Mouse (Mus musculus): ENCODE results near the gene Ccdc85c.

The Ccdc85c gene

DNA sequence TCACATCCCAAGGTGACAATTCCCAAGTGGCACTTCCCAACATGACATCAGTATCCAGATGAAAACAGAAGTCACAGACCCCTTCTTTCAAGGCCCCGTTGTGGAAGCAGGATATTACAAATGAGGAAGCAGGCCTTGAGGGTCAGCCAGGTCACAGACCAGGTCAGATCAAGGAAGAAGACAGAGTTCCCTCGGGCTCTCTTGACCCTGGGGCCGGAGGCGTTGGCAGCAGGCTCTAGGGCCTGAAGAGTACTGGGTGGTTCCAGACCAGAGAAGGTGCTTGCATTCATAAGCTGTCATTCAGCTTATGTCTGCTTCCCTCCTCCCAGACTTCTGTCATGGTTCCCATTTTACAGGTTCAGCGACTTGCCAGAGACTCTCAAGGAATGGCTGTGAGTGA lies 5.5 kb downstream of the Ccdc85c start:
- in situ Hi-C loops (cut with MseI, MboI) = no loop called here

DNA sequence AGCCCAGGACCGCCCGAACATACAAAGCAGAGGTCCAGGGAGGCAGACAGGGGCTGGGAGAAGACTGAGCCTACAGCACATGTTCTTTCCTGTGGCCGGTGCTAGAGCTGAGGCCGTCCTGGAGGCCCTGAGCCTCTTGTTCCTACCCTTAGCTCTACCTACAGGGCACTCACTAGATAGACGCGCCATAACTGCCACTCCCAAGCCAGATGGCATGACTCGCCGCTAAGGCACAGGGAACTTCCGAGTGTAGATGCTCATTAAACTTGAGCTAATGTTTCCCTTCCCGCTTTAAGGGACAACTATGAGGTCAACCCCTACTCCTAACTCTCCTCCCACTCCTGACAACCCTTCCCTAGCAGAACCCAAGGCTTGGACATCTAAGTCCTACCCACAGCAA lies 6.3 kb downstream of the Ccdc85c start:
- in situ Hi-C loops (cut with MseI, MboI) = no loop called here

DNA sequence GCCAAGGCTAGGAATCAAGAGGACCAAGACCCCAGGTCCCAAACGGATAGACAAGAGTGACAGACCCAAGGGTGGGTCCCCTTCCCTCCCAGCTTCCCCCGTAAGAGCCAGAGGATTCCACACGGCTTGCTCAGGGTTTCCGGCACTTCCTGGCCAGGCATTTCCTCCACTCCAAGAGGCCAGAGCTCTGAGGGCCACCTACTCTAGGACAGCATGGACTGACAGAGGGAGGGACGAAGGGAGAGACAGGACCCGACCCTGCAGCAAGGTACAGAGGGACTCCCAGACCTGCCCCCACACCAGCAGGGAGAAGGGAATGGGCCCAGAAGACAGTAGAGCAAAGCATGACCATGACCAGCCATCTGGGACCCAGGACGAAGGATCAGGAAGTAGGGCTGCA lies 7.6 kb downstream of the Ccdc85c start:
- in situ Hi-C loops (cut with MseI, MboI) = no loop called here

DNA sequence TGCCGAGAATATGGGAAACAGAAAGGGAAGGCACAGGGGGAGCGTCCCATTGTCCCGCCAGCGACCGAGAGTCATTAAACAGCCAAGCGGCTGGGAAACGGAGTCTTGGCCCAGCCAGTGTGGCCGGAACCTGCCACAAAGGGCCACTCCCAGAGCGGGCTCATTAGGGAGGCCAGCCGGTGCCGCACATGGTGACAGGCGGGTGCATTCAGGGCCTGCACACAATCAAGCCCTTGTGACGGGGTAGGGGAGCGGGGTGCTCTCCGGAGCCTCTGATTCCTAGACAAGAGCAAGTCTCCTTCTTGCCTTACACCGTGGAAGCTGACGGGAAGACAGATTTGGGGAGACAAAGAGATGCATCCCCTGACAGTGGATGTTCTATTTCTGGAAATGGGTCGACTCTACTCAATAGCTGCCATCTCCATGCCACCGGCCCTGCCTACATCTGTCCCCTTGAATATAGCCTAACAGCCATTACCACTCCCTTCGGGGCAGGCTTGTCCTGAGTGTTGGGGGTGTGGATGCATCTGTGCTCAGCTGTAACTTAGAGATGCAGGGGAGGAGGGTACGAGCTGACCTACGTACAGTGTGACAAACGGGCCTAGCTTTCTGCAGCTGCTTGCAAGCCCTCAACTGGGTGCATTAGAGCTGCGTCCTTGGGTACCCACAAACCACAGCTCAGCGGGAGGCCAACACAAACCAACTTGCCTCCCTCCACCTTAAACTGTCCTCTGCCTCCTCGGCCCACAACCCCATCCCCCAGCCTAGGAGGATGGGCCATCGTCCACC lies 9.2 kb downstream of the Ccdc85c start:
- in situ Hi-C loops (cut with MseI, MboI) = no loop called here

DNA sequence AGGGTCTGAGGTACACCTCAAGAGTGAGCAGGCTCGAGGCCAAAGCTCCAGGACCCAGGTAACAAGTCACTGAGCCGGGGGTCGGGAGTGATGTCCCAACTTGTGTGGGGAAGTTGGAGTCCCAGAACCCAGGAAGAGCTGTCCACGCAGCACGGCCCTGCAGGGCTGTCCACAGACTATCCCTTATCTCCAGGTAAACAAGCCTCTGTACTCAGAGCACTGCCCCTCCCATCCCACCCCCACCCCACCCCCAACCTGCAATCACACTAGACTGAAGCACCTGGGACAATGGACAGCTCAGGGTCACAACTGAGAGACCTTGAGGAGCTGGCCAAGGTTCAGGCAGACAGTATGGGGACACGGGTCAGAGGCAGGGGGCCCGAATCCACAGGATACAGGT lies 10.3 kb downstream of the Ccdc85c start:
- in situ Hi-C loops (cut with MseI, MboI) = no loop called here

DNA sequence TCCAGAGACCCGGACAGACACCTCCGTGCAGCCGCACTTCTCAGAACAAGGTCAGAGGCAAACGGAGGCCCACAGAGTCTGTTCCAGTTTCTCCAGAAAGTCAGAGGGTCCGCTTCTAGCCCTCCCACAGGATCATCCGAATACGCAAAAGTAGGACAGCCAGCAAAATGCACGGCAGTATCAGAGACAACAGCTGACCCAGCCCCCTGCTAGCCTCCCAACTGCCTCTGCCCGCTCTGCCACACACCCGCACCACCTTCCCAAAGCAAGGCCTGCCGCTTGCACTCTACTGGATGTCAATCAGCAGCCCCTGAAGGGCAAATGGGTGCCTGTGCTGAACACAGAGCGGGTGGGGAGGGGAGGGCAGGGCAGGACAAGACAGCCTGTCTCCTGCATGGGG lies 14.3 kb downstream of the Ccdc85c start:
- in situ Hi-C loops (cut with MseI, MboI) = no loop called here

DNA sequence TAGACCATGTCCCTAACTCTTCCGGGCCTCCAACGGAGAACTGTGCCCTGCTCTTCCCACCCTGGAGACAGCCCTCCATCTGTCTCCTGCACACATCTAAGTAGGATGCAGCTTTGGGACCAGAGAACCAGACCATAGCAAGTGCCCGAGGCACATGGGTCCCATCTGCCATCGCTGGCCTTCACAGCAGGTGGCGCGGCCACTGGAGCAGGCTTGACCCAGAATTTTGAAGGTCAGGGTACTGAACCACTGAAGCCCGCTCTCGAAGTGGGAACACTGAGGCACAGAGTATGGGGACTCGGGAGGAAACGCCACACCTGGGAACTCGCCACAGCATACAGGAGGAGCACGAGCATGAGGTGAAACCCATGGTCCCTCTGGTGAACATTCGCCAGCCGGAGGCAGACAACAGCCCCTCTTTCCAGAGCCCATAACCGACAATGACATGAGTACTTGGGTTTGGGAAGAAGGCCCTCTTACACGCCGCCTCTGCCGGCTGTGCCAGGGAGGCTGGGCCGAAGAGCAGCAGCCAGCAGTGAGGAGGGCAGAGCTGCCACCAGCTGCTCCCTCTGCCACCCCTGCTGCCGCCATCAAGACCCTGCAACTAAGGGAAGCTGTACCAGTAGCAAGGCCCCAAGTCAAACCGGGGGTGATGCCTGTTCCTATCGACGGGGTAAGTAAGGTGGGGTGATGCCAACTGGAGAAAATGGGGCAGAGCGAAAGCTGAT lies 15.7 kb downstream of the Ccdc85c start:
- in situ Hi-C loops (cut with MseI, MboI) = no loop called here

DNA sequence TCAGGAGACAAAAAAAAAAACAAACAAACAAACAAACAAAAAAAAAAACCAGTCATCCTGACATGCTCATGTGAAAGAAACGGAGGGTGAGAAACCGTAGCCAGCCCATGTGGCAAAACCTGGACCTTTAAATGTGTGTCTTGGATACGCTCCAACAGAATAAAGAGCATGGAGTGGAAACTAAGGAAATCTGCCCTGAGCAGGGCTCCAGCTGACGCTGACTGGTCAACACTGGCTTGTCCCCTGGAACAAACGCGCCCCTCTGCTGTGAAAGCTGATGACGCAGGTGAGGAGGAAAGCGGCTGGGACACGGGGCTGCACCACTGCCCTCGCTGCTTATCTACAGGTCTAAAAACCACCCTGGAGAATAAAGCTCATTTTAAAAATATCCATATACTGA lies 18.5 kb downstream of the Ccdc85c start:
- in situ Hi-C loops (cut with MseI, MboI) = no loop called here

DNA sequence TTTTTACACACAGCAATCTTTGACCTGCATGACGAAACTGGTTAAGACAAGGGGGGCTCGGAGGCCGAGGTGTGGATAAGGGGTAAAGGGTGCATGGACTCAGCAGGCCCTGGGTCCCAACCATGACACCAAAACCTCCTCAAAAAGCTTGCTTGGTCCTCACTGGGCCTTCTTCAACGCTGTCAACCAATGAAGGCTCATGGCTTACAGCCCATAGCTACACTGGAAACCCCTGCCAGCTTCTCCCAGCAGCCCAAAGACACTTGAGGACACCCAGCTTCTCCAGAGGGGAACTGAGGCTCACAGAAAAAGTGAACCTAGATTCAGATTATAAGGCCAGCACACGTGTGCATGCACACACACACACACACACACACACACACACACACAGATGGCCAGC lies 19.3 kb downstream of the Ccdc85c start:
- in situ Hi-C loops (cut with MseI, MboI) = no loop called here

DNA sequence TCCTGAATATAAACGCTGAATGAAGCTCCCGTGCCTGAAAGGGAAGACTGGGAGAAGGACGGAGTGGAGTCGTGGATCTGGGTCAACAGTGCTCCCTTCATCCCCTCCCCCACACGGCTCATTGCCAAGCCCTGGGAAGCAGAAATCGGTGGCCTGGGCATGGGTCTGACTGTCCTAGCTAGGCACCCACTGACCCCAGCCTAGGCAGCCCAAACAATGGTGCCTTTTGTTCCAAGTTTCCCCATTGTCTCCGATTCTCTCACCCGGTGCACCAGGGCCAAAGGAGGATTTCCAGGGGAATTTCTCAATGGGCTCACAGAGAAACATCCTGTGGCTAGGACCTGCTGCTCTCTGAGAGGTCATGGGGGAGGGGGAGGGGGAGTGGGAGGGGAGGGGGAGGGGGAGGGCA lies 19.7 kb downstream of the Ccdc85c start:
- in situ Hi-C loops (cut with MseI, MboI) = no loop called here

DNA sequence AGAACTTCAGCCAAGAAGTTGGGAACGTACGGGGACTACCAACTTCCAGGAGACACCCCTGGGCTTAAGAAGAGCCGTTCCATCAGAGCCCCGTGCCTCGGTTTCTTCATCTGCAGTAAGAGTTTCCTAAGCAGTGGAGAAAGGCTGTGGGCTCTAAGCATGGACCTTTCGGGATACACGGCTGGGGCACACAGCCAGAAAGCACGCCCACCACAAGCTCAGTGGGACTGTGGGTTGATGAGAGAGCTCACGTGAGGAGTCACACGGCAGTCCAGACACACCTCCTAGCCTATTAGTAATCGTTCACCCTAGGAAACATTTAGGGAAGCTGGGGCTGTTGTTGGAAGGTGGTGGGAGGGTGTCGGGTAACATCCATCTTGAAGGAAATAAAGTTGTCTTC lies 22.2 kb downstream of the Ccdc85c start:
- in situ Hi-C loops (cut with MseI, MboI) = no loop called here

DNA sequence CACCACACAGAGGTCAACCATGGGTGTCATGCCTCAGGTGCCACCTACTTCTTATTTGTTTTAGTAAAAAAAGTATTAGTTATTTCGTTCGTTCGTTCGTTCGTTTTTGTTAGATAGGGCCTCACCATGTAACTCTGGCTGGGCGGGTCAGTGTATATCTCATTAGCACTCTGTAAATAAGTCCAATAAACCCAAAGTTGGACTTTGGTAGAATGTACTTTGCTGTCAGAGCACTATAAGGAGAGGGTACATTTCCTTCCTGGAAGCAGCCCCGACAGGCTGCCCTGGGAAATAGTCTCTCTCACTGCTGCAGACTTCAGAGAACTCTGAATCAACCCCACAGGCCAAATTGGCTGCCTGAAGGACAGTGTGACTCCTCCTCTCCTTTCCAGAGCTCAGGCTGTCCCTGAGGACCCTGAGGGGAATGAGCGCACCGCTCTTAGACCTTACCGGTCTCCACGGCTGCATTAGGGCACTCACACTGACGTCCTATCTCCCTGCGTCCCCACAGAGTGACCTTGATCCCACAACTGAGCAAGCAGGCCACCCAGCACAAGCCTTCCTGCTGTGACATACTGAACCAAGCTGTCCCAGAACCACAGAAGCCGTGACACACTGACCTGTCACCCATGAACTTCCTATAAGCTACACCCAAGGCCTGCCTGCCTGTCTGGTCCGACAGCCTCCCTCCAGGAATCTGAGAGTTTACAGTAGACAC lies 23.2 kb downstream of the Ccdc85c start:
- in situ Hi-C loops (cut with MseI, MboI) = no loop called here

DNA sequence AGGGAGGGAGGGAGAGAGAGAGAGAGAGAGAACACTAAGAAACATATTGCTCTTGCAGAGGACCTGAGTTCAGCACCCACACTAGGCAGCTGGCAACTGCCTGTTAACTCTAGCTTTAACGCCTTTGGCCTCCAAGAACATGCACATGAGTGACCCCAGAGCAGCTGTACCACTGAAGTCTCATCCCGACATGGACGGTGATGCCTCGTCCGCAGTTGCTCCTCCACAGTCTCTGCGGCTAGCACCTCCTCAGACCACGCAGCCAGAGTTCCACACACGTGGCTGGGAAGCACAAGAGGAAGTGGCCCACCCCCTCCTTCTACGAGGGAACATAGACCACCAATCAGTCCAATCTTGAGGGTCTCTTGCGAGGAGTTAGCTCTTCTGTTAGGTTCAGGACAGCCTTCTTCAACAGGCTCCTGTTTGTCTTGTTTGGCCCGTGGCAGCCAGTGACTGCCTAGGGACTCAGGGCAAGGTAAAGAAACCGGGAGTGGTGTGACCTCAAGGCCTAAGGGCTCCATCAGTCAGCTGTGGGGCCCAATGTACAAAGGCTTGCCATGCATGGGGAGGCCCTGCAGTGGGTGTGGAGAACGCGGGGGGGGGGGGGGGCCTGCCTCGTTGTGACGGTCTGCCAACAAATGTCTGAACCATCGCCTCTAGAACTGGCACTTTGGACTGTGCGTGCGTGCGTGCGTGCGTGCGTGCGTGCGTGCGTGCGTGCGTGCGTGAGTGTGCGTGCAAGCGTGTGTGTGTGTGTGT lies 24.0 kb downstream of the Ccdc85c start:
- in situ Hi-C loops (cut with MseI, MboI) = no loop called here

DNA sequence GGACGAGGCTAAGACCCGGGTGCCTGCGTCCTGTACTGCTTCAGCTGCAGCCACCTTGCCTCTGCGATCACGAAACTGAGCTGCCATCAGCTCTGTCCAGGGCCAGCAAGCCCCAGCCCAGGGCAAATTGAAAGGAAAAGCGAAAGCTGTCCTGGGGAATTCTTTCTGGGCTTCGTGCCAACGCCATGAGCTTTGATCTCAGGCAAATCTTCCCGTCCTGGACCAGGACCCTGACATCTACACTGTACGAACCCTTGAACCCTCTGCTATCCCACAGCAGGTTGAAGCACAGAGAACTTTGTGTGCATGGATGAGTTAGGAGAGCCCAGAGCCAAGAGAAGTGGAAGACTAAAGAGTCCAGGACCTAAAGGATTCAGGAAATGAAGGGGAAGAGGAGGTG lies 25.7 kb downstream of the Ccdc85c start:
- in situ Hi-C loops (cut with MseI, MboI) = no loop called here

DNA sequence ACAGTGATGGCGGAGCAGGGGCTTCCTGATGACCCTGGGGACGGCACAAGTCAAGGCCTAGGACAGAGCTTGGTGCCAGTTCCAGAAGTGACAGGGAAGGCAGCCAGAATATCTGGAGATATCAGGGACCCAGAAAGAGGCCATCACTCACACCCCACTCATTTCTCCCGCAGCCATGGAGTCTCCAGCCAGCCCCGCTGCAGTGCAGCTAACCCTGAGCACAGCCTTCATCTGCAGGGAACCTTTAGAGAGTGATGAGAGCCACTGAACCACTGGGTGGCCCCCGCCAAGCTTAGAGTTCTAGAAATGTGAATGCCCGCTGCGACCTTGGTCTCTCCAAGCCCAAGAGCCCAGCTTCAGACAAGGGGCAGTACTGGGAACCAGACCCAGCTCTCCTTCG lies 26.2 kb downstream of the Ccdc85c start:
- in situ Hi-C loops (cut with MseI, MboI) = no loop called here

DNA sequence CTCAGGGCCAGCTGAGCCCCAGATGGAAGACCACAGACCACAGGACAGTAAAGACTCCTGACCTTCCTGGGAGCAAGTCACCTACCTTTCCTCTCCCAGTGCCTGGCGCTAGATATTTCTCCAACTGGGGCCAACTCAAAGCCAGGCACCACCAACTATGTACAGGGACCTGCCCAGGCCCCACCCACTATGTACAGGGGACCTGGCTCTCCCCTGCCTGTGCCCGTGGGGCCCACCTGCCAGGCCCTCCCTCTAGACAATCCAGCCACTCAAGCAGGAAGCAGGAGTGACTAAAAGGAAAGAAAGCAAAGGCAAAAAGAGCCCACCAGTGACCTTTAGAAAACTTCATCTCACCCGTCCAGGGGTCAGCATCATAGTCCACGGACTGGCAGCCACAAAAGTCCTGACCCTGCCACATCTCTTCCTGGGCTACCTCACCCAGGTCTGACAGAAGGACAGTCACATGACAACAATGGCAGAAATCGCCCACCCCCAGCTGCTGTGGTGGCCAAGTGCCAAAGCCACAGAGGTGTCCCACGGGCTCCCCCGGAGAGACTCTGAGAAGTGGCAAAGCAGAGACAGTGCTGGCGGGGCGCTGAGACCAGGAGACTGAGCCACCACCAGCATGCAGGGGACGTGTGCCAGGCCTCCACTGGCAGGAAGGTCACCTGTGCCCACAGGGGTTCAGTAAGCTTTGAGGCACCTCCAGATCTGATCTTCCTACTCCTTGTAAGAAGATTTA lies 28.3 kb downstream of the Ccdc85c start:
- in situ Hi-C loops (cut with MseI, MboI) = no loop called here

DNA sequence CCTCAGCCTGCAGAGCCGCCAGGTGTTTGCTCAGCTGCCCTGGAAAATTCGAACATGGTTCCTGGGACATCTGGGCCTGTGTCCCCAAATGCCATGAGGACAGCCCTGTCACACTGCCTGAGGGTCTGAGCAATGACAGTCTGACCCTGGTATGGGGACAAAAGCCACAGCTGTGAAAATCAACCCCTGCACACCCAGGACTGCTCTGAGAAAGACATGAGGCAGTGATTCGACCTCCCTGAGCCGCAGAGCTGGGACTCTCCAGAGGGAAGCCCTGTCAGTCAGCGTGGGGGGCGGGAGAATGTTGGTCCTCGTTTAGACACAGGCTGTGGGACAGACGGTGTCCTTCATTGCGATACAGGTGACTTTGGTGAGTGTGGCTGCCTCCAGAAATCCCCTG lies 29.6 kb downstream of the Ccdc85c start:
- in situ Hi-C loops (cut with MseI, MboI) = no loop called here

DNA sequence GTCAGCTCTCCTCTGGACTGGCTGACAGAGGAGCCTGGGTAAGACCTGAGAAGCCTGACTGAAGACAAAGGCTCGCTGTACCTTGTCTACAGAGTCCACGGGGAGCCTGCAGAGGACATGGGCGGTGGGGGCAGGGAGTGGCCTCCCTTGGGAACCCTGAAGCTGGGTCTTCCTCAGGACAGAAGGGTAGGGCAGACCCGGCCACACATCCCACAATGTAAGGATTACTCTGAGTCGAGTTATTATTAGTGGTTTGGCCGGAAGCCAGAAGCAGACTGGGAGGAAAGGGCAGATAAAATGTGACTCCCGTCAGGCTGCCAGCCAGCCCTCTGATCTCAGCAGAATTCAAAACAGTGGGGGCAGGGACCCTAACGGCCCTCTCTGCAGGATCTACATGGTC lies 30.4 kb downstream of the Ccdc85c start:
- in situ Hi-C loops (cut with MseI, MboI) = no loop called here

DNA sequence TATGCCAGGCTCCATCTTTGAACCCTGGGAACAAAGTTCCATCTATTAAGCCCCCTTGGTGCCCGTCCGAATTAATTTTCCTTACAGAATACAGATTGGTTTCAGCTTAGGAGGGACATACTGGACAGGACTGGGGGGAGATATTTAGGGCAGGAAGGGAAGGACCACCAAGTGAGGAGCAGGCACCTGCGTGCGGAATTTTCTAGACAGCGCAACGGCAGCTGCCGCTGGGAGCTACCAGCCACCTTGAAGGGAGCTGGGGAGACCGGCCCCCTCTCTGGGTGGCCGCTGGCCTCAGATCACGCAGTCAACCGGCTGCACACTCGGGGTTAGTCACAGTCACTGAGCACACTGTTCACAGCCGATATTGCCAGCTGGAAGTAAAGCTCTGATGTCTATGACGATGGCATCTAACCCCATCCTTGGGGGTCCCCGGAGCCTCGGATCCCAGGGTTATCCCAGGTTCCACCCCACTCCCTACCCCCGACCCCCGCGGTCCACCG lies 32.9 kb downstream of the Ccdc85c start:
- in situ Hi-C loops (cut with MseI, MboI) = no loop called here

DNA sequence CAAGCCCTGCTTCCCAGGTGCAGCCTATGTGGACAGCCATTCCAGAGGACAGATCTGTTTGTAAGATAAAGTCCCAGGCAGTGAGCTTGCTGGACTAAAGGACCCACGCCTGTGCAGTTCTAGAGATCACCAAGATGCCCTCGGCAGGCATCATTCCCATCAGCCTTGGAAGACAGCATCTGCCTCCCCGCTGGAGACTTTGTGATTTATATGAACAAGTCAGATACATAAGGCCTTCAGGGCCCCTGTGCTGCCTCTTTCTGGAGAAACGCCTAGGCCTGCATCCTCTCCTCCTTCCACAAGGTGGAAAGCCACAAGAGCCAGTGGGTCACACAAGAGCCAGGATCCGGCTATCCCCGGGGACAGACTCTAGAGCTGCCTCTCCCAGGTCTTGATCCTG lies 33.6 kb downstream of the Ccdc85c start:
- in situ Hi-C loops (cut with MseI, MboI) = no loop called here

DNA sequence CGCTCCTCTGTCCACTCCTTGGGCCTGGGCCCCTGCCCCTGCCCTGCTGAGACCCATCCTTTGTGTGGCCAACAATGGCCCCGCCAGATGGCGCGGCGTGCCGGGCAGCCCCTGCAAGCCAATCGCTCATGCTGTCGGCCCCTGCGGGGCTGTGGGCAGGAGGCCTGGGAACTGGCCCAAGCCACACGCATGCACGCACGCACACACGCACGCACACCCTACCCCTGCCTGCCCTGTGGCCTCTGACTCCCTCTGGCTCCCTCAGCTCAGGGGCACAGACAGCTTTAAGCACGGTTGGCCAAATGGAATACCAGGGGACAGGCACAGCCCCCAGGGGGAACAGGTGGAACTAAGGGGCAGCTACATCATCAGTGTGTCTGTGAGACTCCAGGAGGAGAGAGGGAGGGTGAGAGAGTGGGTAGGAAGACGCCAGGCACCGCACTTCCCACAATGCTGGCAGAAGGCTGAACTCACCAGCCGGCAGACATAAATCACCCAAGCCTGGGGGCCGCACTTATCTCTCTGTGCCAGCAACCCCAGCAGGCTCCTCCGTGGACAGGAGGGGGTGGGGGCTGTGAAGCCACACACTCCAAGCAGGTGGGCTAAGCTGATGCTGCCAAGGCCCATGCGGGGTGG lies 34.2 kb downstream of the Ccdc85c start:
- in situ Hi-C loops (cut with MseI, MboI) = no loop called here

All from mouse trophoblast stem cell (cell line).